Mouse (Mus musculus): ENCODE data around the gene Cyp27b1.

DNA sequence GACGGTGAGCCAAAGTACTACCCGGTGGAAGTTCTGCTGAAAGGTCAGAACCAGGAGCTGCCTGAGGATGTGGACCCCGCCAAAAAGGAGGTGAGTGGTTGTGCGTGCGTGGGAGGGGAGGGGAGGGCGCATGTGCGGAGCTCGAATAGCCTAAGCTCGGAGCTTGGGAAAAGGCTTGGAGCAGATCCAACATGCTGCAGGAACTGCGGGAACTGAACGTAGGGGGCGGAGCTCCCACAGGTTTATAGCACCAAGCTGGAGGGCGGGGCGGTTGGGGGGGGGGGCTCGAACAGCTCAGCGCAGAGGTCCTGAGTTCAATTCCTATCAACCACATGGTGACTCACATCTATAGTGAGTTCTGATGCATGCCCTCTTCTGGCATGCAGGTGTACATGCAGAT, 29.6 kb upstream of the Cyp27b1 start:
- TF ChIP-seq CTCF (IDR thresholded peaks at IDR 0.05; ENCODE audit: low read depth) (no peak), EP300 (IDR thresholded peaks at IDR 0.05; ENCODE audit: low read depth) (no peak)

Data from liver, embryonic 14.5 days (tissue).